Mouse (Mus musculus) cortical plate, adult 2 months (tissue): ENCODE data around the gene Cd36.

Experiments
- CTCF ChIP-seq: fragments of 200-500 bp; IDR thresholded peaks from 2 replicates; pipeline ENCODE4 v1.5.1; 2011; ENCODE audit warnings: mild to moderate bottlenecking, control low read depth, low read length; ENCODE audit not compliant: insufficient read depth; ENCODE audit errors: extremely low read depth
- POLR2A ChIP-seq: fragments of 200-500 bp; IDR thresholded peaks from 2 replicates; pipeline ENCODE4 v1.6.1; 2011; ENCODE audit warnings: mild to moderate bottlenecking, low read length, control low read depth; ENCODE audit not compliant: insufficient read depth; ENCODE audit errors: extremely low read depth

DNA sequence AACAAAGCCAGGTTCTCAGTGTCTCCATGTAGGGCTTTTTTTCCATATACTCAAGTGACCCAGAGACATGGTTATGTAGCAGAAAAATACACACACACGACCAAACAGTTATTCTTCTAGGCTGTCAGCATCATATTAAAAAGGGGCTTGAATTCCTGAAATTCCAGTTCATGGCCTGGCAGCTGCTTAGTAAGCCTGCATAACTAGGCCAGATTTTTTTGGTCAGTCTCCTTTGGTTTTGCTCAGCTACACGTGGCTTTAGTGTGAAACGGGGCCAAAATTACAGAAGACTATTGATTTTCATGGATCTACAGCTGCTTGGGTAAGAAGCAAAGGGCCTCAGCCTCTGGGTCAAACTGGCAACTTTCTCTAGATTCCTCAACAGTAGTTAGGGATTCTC is 148.8 kb downstream of the Cd36 start:
- no peak for TF ChIP-seq CTCF
- no peak for TF ChIP-seq POLR2A
